Mouse (Mus musculus): ENCODE data around the gene Vmn1r71.
"Not testable (repeated sequence)": the region's sequence is repeated elsewhere in the genome, so short reads cannot be mapped to it uniquely, and the experiment has no call there.

Vmn1r71 gene

DNA sequence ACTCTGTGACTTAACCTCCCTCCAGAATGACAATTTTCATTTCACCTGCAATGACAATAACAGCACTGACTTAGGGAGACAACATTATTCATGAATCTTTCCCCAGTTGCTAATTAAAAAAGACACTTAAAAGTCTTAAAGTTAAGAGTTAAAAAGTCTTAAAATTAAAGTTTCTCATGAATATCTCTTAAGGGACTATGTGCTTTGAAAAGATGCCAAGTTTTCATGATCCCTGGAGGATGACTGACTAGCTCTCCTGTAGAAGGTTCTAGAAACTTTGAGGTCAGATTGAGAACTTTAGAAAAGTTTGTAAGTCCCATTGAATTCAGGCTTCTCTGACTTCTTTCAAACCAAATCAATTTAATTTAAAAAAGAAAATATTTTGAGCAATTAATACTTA, at the start of gene Vmn1r71:
Gene Vmn1r71, minus strand, starts transcription at position 101 of the 400 bp plus-strand sequence.
- ATAC-seq (ENCODE audit: low TSS enrichment): no peak

DNA sequence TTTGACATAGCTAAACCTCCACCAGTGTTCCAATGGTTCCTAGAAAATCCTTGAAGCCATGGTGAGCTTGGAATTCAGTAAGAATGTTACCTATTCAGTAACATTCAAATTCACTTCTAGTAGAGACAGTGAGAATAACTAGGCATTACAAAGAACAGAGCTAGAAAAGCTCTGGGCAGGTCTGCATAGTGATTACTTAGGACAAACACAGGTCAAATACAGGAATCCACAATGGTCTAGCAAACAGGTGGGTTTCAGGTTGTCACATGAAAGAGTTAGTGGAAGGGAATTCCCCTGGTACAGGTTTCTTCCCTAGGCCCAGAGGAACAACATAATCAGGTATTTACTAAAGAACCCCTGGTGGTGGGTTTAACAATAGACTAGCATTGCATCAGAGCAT, 3.4 kb upstream of the Vmn1r71 start:
- ATAC-seq (ENCODE audit: low TSS enrichment): not testable (repeated sequence)
